Mouse (Mus musculus): ENCODE data around the gene Laptm4a. TPM values are rescaled to one million over a fixed set of nuclear protein-coding genes. Genes with fewer than 3 reads are reported as not detected.

Gene Laptm4a
- polyA plus RNA-seq, 1 experiment: 491 TPM

- H3ac ChIP-seq (ENCODE audit: control insufficient read depth, insufficient read length): no peak overlapping the region
These were observed 2.2 kb upstream of the Laptm4a start for GRCm38 (mm10) chr12:8919231-8919630.

GRCm38 (mm10) chr12:8920996-8921393 is 469 bp upstream of the Laptm4a start:
- Histone ChIP-seq H3K79me2 (ENCODE audit: control insufficient read depth, insufficient read depth) (peaks cover 40% of the 10 kb centered on the region), H3K36me3 (ENCODE audit: control insufficient read depth, insufficient read depth) (peaks cover 16% of the 10 kb centered on the region), H3K4me3 (peak overlapping the region; percentile 98), H3ac (ENCODE audit: control insufficient read depth, insufficient read length) (peak overlapping the region; percentile 99), H3K27me3 (ENCODE audit: control insufficient read depth, insufficient read depth, insufficient read length) (no peaks in the 10 kb centered on the region), H3K4me2 (ENCODE audit: low read depth) (peak overlapping the region; percentile 74)
- TF ChIP-seq TCF12 (IDR thresholded peaks at IDR 0.05; ENCODE audit: insufficient read depth, poor library complexity, severe bottlenecking): no peak
- no peak for TF ChIP-seq REST (IDR thresholded peaks at IDR 0.05; ENCODE audit: insufficient read depth, insufficient read length)
- TF ChIP-seq SRF (IDR thresholded peaks at IDR 0.05; ENCODE audit: control insufficient read depth, insufficient read length, low read depth): no peak
- no peak for TF ChIP-seq E2F4 (IDR thresholded peaks at IDR 0.05; ENCODE audit: insufficient read depth)

More at GRCm38 (mm10) chr12:8919231-8919630, 2.2 kb upstream of the Laptm4a start:
- Histone ChIP-seq H3K27me3 (ENCODE audit: control insufficient read depth, insufficient read depth, insufficient read length) (no peaks in the 10 kb centered on the region), H3K4me3 (no peak overlapping the region), H3K36me3 (ENCODE audit: control insufficient read depth, insufficient read depth) (peaks cover 1% of the 10 kb centered on the region), H3K79me2 (ENCODE audit: control insufficient read depth, insufficient read depth) (peaks cover 22% of the 10 kb centered on the region), H3K4me2 (ENCODE audit: low read depth) (no peak overlapping the region)
- TF ChIP-seq MYOG (IDR thresholded peaks at IDR 0.05; ENCODE audit: control insufficient read depth in 1 of 3, insufficient read depth in 1 of 3, insufficient read length in 2 of 3, low read depth in 2 of 3) (no peak), USF1 (IDR thresholded peaks at IDR 0.05; ENCODE audit: low read depth) (no peak), REST (IDR thresholded peaks at IDR 0.05; ENCODE audit: insufficient read depth, insufficient read length) (no peak), MAX (IDR thresholded peaks at IDR 0.05; ENCODE audit: low read depth) (no peak), TCF12 (IDR thresholded peaks at IDR 0.05; ENCODE audit: insufficient read depth, poor library complexity, severe bottlenecking) (no peak), POLR2A (IDR thresholded peaks at IDR 0.05; ENCODE audit: insufficient read length, low read depth) (no peak), TCF3 (IDR thresholded peaks at IDR 0.05; ENCODE audit: insufficient read length, low read depth) (no peak), SRF (IDR thresholded peaks at IDR 0.05; ENCODE audit: control insufficient read depth, insufficient read length, low read depth) (no peak), POLR2AphosphoS2 (IDR thresholded peaks at IDR 0.05; ENCODE audit: insufficient read length, low read depth) (no peak), E2F4 (IDR thresholded peaks at IDR 0.05; ENCODE audit: insufficient read depth) (no peak), CEBPB (IDR thresholded peaks at IDR 0.05; ENCODE audit: insufficient read depth, poor library complexity, severe bottlenecking) (no peak), MYOD1 (IDR thresholded peaks at IDR 0.05; ENCODE audit: control insufficient read depth in 1 of 3, insufficient read length in 2 of 3, low read depth in 2 of 3) (no peak)

GRCm38 (mm10) chr12:8922369-8923124 is 1.1 kb downstream of the Laptm4a start:
- peak overlapping the region; percentile 94 for H3K4me2 ChIP-seq (ENCODE audit: low read depth)
- H3K4me3 ChIP-seq: peak overlapping the region; percentile 98
- peaks cover 17% of the 10 kb centered on the region for H3K36me3 ChIP-seq (ENCODE audit: control insufficient read depth, insufficient read depth)
- no peaks in the 10 kb centered on the region for H3K27me3 ChIP-seq (ENCODE audit: control insufficient read depth, insufficient read depth, insufficient read length)
- TF ChIP-seq POLR2A (IDR thresholded peaks at IDR 0.05; ENCODE audit: insufficient read length, low read depth) (no peak), REST (IDR thresholded peaks at IDR 0.05; ENCODE audit: insufficient read depth, insufficient read length) (no peak), POLR2AphosphoS2 (IDR thresholded peaks at IDR 0.05; ENCODE audit: insufficient read length, low read depth) (no peak), TCF12 (IDR thresholded peaks at IDR 0.05; ENCODE audit: insufficient read depth, poor library complexity, severe bottlenecking) (no peak), TCF3 (IDR thresholded peaks at IDR 0.05; ENCODE audit: insufficient read length, low read depth) (no peak), MAX (IDR thresholded peaks at IDR 0.05; ENCODE audit: low read depth) (no peak), SRF (IDR thresholded peaks at IDR 0.05; ENCODE audit: control insufficient read depth, insufficient read length, low read depth) (no peak), USF1 (IDR thresholded peaks at IDR 0.05; ENCODE audit: low read depth) (no peak), MYOG (IDR thresholded peaks at IDR 0.05; ENCODE audit: control insufficient read depth in 1 of 3, insufficient read depth in 1 of 3, insufficient read length in 2 of 3, low read depth in 2 of 3) (no peak), CEBPB (IDR thresholded peaks at IDR 0.05; ENCODE audit: insufficient read depth, poor library complexity, severe bottlenecking) (no peak), E2F4 (IDR thresholded peaks at IDR 0.05; ENCODE audit: insufficient read depth) (no peak), MYOD1 (IDR thresholded peaks at IDR 0.05; ENCODE audit: control insufficient read depth in 1 of 3, insufficient read length in 2 of 3, low read depth in 2 of 3) (no peak)
- peak overlapping the region; percentile 99 for H3ac ChIP-seq (ENCODE audit: control insufficient read depth, insufficient read length)
- peaks cover 55% of the 10 kb centered on the region for H3K79me2 ChIP-seq (ENCODE audit: control insufficient read depth, insufficient read depth)

- Histone ChIP-seq H3K27me3 (ENCODE audit: control insufficient read depth, insufficient read depth, insufficient read length) (no peaks in the 10 kb centered on the region), H3K36me3 (ENCODE audit: control insufficient read depth, insufficient read depth) (peaks cover 17% of the 10 kb centered on the region), H3K4me3 (peak overlapping the region; percentile 98), H3K79me2 (ENCODE audit: control insufficient read depth, insufficient read depth) (peaks cover 61% of the 10 kb centered on the region), H3ac (ENCODE audit: control insufficient read depth, insufficient read length) (peak overlapping the region; percentile 99), H3K4me2 (ENCODE audit: low read depth) (peak overlapping the region; percentile 94)
- TF ChIP-seq SRF (IDR thresholded peaks at IDR 0.05; ENCODE audit: control insufficient read depth, insufficient read length, low read depth) (no peak), POLR2AphosphoS2 (IDR thresholded peaks at IDR 0.05; ENCODE audit: insufficient read length, low read depth) (no peak), REST (IDR thresholded peaks at IDR 0.05; ENCODE audit: insufficient read depth, insufficient read length) (no peak), MAX (IDR thresholded peaks at IDR 0.05; ENCODE audit: low read depth) (no peak), TCF12 (IDR thresholded peaks at IDR 0.05; ENCODE audit: insufficient read depth, poor library complexity, severe bottlenecking) (no peak), E2F4 (IDR thresholded peaks at IDR 0.05; ENCODE audit: insufficient read depth) (no peak), USF1 (IDR thresholded peaks at IDR 0.05; ENCODE audit: low read depth) (no peak), CEBPB (IDR thresholded peaks at IDR 0.05; ENCODE audit: insufficient read depth, poor library complexity, severe bottlenecking) (no peak), TCF3 (IDR thresholded peaks at IDR 0.05; ENCODE audit: insufficient read length, low read depth) (no peak), MYOG (IDR thresholded peaks at IDR 0.05; ENCODE audit: control insufficient read depth in 1 of 3, insufficient read depth in 1 of 3, insufficient read length in 2 of 3, low read depth in 2 of 3) (no peak), POLR2A (IDR thresholded peaks at IDR 0.05; ENCODE audit: insufficient read length, low read depth) (no peak), MYOD1 (IDR thresholded peaks at IDR 0.05; ENCODE audit: control insufficient read depth in 1 of 3, insufficient read length in 2 of 3, low read depth in 2 of 3) (no peak)
These were observed 1.6 kb downstream of the Laptm4a start for GRCm38 (mm10) chr12:8923125-8923410.
